Mouse (Mus musculus) CH12.LX (cell line): ENCODE data around the gene Ablim2. TPM values are rescaled to one million over a fixed set of nuclear protein-coding genes. Genes with fewer than 3 reads are reported as not detected.
A peak's percentile ranks its signal among the peaks of the same experiment; 100 is the strongest.

ENCODE experiments used
- DNase-seq: peaks from one replicate; pipeline ENCODE4 v3.0.0-alpha.2; 2013; ENCODE audit errors: extremely low read depth
- H3K27ac ChIP-seq: 2 replicates; pipeline ENCODE4 v1.5.1; 2012; ENCODE audit warnings: low read depth, mild to moderate bottlenecking, control low read depth, moderate library complexity; ENCODE audit not compliant: insufficient read depth
- H3K27me3 ChIP-seq: replicated peaks from 2 replicates; pipeline ENCODE3; 2012; ENCODE audit warnings: inconsistent platforms
- H3K36me3 ChIP-seq, 2 experiments: replicated peaks in 1 of 2; 2 replicates each; pipeline versions ENCODE3 to v1.6.1; 2012; ENCODE audit warnings: inconsistent platforms in 1 of 2, low read length in 1 of 2, mild to moderate bottlenecking in 1 of 2, mixed read lengths in 1 of 2, moderate library complexity in 1 of 2; ENCODE audit not compliant: control insufficient read depth in 1 of 2, insufficient read depth in 1 of 2
- H3K4me1 ChIP-seq, 2 experiments: 2 replicates each; pipeline ENCODE4 v1.6.1; 2012; ENCODE audit warnings: inconsistent platforms in 1 of 2, moderate library complexity in 1 of 2; ENCODE audit not compliant: insufficient read depth in 2 of 2, control insufficient read depth in 1 of 2
- H3K4me2 ChIP-seq: 2 replicates; pipeline ENCODE4 v1.6.1; 2012; ENCODE audit warnings: low read depth, mild to moderate bottlenecking, control low read depth; ENCODE audit not compliant: poor library complexity, insufficient read depth, severe bottlenecking
- H3K4me3 ChIP-seq, 3 experiments: fragments of 150-350 bp in 1 of 3; sonication (generic) in 1 of 3; replicated peaks in 1 of 3; 2 replicates each; pipeline versions ENCODE3 to v1.5.1; 2011 to 2012; ENCODE audit warnings: low read depth in 2 of 3, low read length in 2 of 3, mild to moderate bottlenecking in 2 of 3, moderate library complexity in 2 of 3, control low read depth in 1 of 3, improper control_type of control experiment in 1 of 3, inconsistent platforms in 1 of 3, mixed read lengths in 1 of 3; ENCODE audit not compliant: poor library complexity in 1 of 3
- H3K79me2 ChIP-seq: replicated peaks from 2 replicates; pipeline ENCODE4 v1.6.1; 2012; ENCODE audit warnings: mild to moderate bottlenecking, moderate library complexity; ENCODE audit not compliant: control insufficient read depth, poor library complexity, insufficient read depth, severe bottlenecking; ENCODE audit errors: extremely low read depth
- H3K9ac ChIP-seq: 2 replicates; pipeline ENCODE4 v1.6.1; 2012; ENCODE audit warnings: low read depth, mild to moderate bottlenecking, control low read depth, moderate library complexity; ENCODE audit not compliant: insufficient read depth
- H3K9me3 ChIP-seq: replicated peaks from 2 replicates; pipeline ENCODE3; 2012; ENCODE audit warnings: low read length, inconsistent platforms, mixed read lengths
- CHD1 ChIP-seq: IDR thresholded peaks from 2 replicates; pipeline ENCODE4 v1.6.1; 2012; ENCODE audit warnings: low read depth, low read length, improper control_type of control experiment, inconsistent platforms
- CHD2 ChIP-seq: IDR thresholded peaks from 2 replicates; pipeline ENCODE4 v1.6.1; 2011; ENCODE audit warnings: low read length, improper control_type of control experiment
- CTCF ChIP-seq, 2 experiments: IDR thresholded peaks in 1 of 2; conservative IDR thresholded peaks in 1 of 2; 2 replicates each; pipeline ENCODE4 v1.5.1; 2011 to 2012; ENCODE audit warnings: low read depth in 2 of 2, low read length in 2 of 2, improper control_type of control experiment in 1 of 2, inconsistent platforms in 1 of 2, mild to moderate bottlenecking in 1 of 2, moderate library complexity in 1 of 2
- ELF1 ChIP-seq: IDR thresholded peaks from 2 replicates; pipeline ENCODE4 v1.6.1; 2014; ENCODE audit warnings: low read depth, mild to moderate bottlenecking, inconsistent platforms, low read length, improper control_type of control experiment
- HCFC1 ChIP-seq: IDR thresholded peaks from 2 replicates; pipeline ENCODE4 v1.6.1; 2012; ENCODE audit warnings: low read depth, mild to moderate bottlenecking, inconsistent platforms, low read length, improper control_type of control experiment
- MXI1 ChIP-seq: IDR thresholded peaks from 2 replicates; pipeline ENCODE4 v1.6.1; 2011; ENCODE audit warnings: mild to moderate bottlenecking, low read depth, low read length, improper control_type of control experiment
- NELFE ChIP-seq: IDR thresholded peaks from 2 replicates; pipeline ENCODE4 v1.6.1; 2011; ENCODE audit warnings: low read depth, low read length, improper control_type of control experiment
- PAX5 ChIP-seq: IDR thresholded peaks from 2 replicates; pipeline ENCODE4 v1.6.1; 2012; ENCODE audit warnings: low read length, inconsistent platforms, mixed read lengths
- POLR2A ChIP-seq: IDR thresholded peaks from 2 replicates; pipeline ENCODE4 v1.6.1; 2011; ENCODE audit warnings: low read depth, mild to moderate bottlenecking, improper control_type of control experiment, low read length
- RCOR1 ChIP-seq: conservative IDR thresholded peaks from 2 replicates; pipeline ENCODE4 v1.6.1; 2012; ENCODE audit warnings: low read depth, mild to moderate bottlenecking, inconsistent platforms, low read length, improper control_type of control experiment
- ZKSCAN1 ChIP-seq: IDR thresholded peaks from 2 replicates; pipeline ENCODE4 v1.6.1; 2012; ENCODE audit warnings: low read depth, inconsistent platforms, low read length, improper control_type of control experiment, borderline replicate concordance
- dilution Hi-C: fragments of 300-500 bp; cut with MboI; formaldehyde crosslinking; loops from 2 replicates; pipeline ENCODE4 v1.14.3; 2020; ENCODE audit warnings: low sequenced_read_pairs; ENCODE audit not compliant: extremely low pct_unique_long_range_greater_than_20kb, extremely low pct_ligation_motif_present
- in situ Hi-C: fragments of 300-500 bp; cut with MboI; formaldehyde crosslinking; loops from 3 replicates; pipeline ENCODE4 v1.14.3; 2019; ENCODE audit warnings: low sequenced_read_pairs, low pct_ligation_motif_present, low pct_unique_long_range_greater_than_20kb, mixed read lengths
- polyA plus RNA-seq: library from polyadenylated mRNA; unstranded; fragments of >175 nt; gene quantifications from 2 replicates; pipeline ENCODE4 v1.2.1, GENCODE M21; 2012; ENCODE audit warnings: low read depth; ENCODE audit not compliant: insufficient read length
- total RNA-seq, 2 experiments: library from RNA; depleted of rRNA; stranded (reverse); fragments of 300-350 nt in 1 of 2; fragments of >200 nt in 1 of 2; gene quantifications; 2 replicates each; pipeline ENCODE4 v1.2.3; 2012 to 2014

The Ablim2 gene
- total and polyA plus RNA-seq, 3 experiments, result 4.4 to 12.2 (median 11.0) TPM

DNA sequence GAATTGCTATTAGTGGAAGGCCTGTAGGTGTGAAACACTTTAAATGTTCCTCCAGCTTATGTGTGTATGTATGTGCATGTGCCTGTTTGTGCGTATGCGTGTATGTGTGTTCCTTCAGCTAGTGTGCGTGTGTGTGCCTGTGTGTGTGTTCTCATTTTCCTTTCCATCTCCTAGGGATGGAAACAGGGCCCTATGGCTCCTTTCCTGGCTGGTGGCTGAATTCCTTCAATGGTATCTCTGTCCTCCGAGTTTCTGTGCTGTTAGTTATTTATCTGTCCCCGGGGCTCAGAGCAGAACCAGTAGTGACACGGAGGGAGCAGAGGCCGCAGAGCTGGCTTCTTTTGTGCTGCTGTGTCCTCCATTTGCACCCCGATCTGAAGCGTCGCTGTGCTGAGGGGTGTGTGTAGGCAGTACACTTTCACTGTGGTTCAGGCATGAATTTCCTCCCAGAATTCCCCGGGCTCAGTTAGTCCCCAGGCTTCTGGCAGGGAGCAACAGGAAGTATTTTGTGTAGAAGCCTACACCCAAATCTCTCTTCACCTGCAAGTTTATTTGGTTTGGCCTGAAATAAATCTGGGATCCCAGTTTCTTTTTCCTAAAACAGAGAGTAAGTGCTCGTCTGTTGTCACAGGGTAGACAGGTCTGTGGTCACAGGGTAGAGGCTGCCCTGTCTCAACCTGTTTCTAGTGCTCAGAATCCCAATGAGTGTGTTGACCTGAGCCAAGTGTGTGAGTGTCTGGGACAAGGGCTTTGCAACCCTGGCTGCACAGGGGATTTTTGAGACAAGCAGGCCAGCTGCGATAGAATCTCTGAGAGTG, 151.2 kb downstream of the Ablim2 start:
- Histone ChIP-seq H3K4me3 (no peak overlapping the region), H3K9me3 (peaks cover 2% of the 10 kb centered on the region), H3K79me2 (no peaks in the 10 kb centered on the region), H3K27me3 (no peaks in the 10 kb centered on the region), H3K4me2 (no peak overlapping the region), H3K27ac (no peak overlapping the region), H3K4me1 (peaks cover 41 to 64% of the 10 kb centered on the region in 2 experiments), H3K36me3 (no peaks in the 10 kb centered on the region), H3K9ac (no peak overlapping the region)
- no peak for DNase-seq
- dilution Hi-C loops (no loop called here), in situ Hi-C loops (no loop called here)
- TF ChIP-seq POLR2A, result no peak
- TF ChIP-seq ELF1, result 0 out of 2 replicates have a peak, but pooled peaks have one; percentile 7

DNA sequence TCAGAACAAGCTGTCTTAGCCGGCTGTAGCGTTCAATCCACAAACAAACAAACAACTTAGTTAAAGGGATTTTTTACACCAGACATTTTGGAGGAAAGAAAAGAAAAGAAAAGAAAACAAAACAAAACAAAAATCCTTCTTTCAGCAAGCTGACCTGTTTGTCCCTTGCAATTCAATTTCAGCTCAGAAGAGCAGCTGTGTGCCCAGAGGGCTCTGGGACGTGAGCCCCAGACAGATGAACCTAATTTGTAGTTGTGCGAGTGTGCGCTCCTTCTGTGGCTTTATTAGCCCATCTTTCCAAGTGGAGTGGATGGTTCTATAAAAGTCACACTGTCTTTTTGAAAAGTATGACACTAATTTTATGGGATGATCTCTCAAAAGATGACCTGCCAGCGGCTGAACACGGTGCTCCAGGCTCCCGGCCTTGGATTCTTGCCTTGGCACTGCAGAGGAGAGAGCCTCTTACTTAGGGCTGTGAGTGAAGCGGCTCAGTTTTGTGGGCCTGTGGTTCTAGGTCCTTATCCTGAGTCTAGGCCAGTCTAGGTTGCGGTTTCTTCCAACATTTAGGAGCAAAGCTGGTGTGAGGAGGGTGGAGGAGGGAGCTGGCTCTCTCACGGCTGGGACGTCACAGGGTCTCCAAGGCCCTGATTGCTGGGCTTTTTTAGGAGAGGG, 158.1 kb downstream of the Ablim2 start:
- no peak overlapping the region for H3K27ac ChIP-seq
- dilution Hi-C loops, result no loop called here

GRCm38 (mm10) chr5:35916666-35917065, 159.0 kb downstream of the Ablim2 start:
- Histone ChIP-seq H3K36me3 (no peaks in the 10 kb centered on the region), H3K4me2 (no peak overlapping the region), H3K9me3 (no peaks in the 10 kb centered on the region), H3K79me2 (no peaks in the 10 kb centered on the region), H3K27ac (no peak overlapping the region), H3K9ac (no peak overlapping the region), H3K27me3 (no peaks in the 10 kb centered on the region), H3K4me1 (peaks cover 0 to 3% of the 10 kb centered on the region in 2 experiments; a peak in 1 of 4 replicates), H3K4me3 (no peak overlapping the region)
- in situ Hi-C loops (no loop called here), dilution Hi-C loops (no loop called here)
- TF ChIP-seq NELFE (no peak), PAX5 (no peak), RCOR1 (no peak), ZKSCAN1 (no peak), CHD2 (no peak), CTCF (conservative IDR thresholded peaks at IDR 0.05 in 1 of 2, IDR thresholded peaks at IDR 0.05 in 1 of 2; ENCODE audit: low read depth in 2 of 2, low read length in 2 of 2) (no peak)
- DNase-seq, result no peak

More for the DNA sequence above, 158.1 kb downstream of the Ablim2 start:
- DNase-seq, result no peak
- no peak overlapping the region for H3K9ac ChIP-seq
- H3K4me1 ChIP-seq, result peaks cover 0 to 3% of the 10 kb centered on the region in 2 experiments; a peak in 1 of 4 replicates
- H3K9me3 ChIP-seq, result no peaks in the 10 kb centered on the region
- H3K4me2 ChIP-seq, result no peak overlapping the region
- H3K27me3 ChIP-seq, result no peaks in the 10 kb centered on the region
- no peaks in the 10 kb centered on the region for H3K79me2 ChIP-seq
- H3K4me3 ChIP-seq, result no peak overlapping the region
- in situ Hi-C loops, result no loop called here
- no peaks in the 10 kb centered on the region for H3K36me3 ChIP-seq
- no peak for TF ChIP-seq CHD1
- TF ChIP-seq HCFC1, result no peak
- TF ChIP-seq MXI1, result no peak
- TF ChIP-seq, all 38 proteins: peak for 0
